Mouse (Mus musculus) layer of hippocampus, adult 2 months (tissue): Measurements from ENCODE around the gene Elovl2. TPM values are rescaled to one million over a fixed set of nuclear protein-coding genes. Genes with fewer than 3 reads are reported as not detected.

Experiments
- DNase-seq, 2 experiments: peaks; one replicate each; pipeline ENCODE4 v3.0.0; 2022; ENCODE audit warnings: low spot score in 2 of 2
- H3K27ac ChIP-seq: fragments of 200-600 bp; 2 replicates; pipeline ENCODE4 v1.8.1; 2022
- H3K4me3 ChIP-seq: fragments of 200-600 bp; 2 replicates; pipeline ENCODE4 v1.8.1; 2022; ENCODE audit warnings: mild to moderate bottlenecking
- CTCF ChIP-seq: fragments of 200-600 bp; conservative IDR thresholded peaks from 2 replicates; pipeline ENCODE4 v1.8.1; 2022; ENCODE audit warnings: antibody characterized with exemption, mild to moderate bottlenecking, moderate library complexity
- total RNA-seq, 2 experiments: library from RNA; stranded (reverse); gene quantifications; 2 replicates each; pipeline ENCODE4 v1.2.3; 2021

The Elovl2 gene
- total RNA-seq, 2 experiments from 2014 or later = 16.2 to 16.9 TPM

DNA sequence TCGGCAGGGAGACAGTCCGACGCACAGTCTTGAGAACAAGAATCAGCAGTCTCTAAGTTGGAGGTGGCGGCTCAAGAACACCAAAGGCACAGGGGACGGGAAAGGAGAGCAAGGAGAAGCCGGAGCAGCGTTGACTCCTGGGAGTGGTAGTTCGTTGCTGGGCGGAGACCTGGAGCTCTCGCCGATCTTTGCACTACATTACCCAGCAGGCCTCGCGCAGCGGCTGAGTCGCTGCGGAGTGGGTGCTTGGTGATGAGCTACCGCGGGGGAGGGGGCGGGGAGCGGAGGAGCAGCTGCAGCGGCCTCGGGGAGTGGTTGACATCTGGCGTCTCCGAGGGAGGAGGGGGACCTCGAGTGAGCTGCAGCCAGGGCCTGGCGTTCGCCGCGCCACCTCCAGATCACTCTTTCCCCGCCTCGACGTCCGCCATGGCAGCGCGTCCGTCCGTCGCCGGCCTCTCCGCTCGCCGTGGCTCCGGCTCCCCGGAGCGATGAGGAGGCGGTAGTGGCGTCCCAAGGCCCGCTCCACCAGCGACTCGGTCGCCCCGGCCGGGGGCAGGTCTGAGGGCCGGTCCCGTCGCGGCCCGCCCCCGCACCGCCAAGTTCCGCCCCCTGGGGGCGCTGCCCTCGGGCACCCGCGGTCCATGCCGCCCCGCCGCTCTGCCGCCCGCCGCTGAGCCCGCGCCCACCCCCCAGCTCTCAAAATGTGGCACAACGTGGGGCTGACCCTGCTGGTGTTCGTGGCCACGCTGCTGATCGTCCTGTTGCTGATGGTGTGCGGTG is 29.5 kb upstream of the Elovl2 start, which contains the start of gene Smim13:
Smim13 (plus strand) TSS at position 307 of the 780 bp plus-strand sequence.
- Histone ChIP-seq H3K27ac (peak within 1 kb of the TSS; percentile 99), H3K4me3 (peak within 1 kb of the TSS; percentile 69)
- peak; percentile 91 to 96 for DNase-seq
- TF ChIP-seq CTCF = peak; percentile 70

DNA sequence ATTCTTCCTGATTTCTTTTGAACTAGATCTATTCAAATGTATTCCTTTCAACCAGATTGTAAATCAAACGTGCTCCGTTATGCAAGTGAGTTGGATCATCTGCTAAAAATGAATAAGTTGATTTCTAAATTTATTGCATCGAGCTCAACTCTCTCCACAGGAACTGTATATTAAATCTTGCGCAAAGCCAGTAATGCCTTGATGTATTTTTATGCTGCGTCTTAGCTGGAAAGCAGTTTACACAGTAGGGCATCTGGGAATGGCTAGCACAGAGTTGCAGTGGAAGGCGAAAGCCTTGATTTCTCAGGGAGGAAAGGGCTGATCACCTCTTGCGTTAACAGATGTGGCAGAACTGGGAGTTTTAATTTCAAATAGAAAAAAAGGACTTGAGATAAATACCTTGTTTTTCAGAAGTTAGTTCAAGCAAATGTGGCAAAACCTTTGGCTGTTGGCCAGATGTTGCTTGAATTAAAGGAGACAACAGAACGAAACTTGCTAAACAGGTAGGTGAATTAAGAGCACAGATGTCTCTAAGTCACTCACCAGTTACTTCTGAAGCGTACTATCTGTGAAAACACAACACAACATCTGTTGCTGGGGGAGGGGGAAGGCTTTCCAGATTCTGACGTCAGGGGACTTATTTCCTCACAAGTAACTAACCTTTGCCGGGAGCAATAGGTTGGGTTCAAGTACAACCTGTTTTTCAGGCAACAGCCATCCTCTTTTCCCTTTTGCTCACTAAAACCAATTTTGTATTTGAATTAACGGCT is 28.7 kb upstream of the Elovl2 start:
- peak; percentile 15 to 32 for DNase-seq
- peak overlapping the region; percentile 69 for H3K4me3 ChIP-seq
- H3K27ac ChIP-seq = peak overlapping the region; percentile 99
- TF ChIP-seq CTCF = no peak

DNA sequence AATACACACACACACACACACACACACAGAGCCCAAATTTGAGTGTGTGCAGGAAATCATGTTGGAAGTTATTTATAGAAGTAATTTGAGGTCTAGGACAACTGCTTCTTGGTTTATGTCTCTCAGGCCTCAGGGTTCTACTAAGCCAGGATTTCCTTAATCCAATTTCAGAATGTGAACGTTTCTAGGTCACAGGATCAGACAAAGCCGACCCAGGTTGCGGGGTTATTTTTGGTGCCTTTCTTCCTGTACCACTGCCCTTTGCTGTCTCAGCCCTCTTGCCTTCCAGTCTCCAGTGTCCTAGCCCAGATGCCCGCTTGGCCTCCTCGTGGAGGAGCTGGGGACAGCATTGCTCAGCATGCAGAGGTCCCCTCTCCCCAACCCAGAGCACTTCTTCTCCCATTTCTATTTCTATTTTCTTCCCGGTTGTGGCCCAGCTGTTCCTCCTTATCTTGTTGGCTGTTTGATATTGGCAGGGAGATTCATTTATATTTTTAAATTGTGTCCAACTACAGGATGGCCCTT is 24.2 kb upstream of the Elovl2 start:
- no peak overlapping the region for H3K27ac ChIP-seq
- no peak; the same call in 1 of the 2 replicates for TF ChIP-seq CTCF
- no peak overlapping the region for H3K4me3 ChIP-seq
- no peak for DNase-seq

DNA sequence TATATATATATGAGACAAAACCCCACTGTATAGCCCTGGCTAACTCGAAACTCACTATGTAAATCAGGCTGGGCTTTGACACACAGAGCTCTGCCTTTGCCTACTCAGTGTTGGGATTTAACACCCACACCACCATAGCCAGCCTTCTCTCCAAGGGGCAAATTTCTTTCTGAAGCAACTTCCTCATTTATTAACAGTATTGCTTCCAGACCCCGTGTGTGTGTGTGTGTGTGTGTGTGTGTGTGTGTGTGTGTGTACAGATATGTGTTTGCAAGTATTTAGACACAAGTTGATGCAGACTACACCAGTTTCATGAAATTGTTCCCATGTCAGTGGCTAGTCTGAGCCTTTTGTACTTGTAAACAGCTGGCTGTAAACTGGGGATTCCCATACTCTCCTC is 21.4 kb upstream of the Elovl2 start:
- Histone ChIP-seq H3K4me3 (no peak overlapping the region), H3K27ac (no peak overlapping the region)
- no peak for TF ChIP-seq CTCF
- DNase-seq = no peak

DNA sequence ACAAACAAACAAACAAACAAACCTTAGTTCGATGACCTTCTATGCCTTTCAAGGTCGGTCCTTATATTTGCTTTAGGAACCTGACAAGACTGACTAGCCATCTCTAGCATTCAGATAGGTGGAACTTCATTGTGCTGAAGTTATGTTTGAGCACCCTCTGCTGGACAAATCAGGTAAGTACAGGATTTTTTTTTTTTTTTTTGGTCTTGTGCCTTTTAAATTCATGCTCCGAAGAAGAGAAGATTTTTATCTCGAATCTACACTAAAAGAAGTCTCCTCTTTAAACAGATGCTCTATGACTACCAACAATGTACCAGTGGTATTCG is 18.6 kb upstream of the Elovl2 start:
- peak; percentile 21 to 37 for DNase-seq
- TF ChIP-seq CTCF = peak; percentile 91
- H3K27ac ChIP-seq = no peak overlapping the region
- no peak overlapping the region; the same call in 1 of the 2 replicates for H3K4me3 ChIP-seq

DNA sequence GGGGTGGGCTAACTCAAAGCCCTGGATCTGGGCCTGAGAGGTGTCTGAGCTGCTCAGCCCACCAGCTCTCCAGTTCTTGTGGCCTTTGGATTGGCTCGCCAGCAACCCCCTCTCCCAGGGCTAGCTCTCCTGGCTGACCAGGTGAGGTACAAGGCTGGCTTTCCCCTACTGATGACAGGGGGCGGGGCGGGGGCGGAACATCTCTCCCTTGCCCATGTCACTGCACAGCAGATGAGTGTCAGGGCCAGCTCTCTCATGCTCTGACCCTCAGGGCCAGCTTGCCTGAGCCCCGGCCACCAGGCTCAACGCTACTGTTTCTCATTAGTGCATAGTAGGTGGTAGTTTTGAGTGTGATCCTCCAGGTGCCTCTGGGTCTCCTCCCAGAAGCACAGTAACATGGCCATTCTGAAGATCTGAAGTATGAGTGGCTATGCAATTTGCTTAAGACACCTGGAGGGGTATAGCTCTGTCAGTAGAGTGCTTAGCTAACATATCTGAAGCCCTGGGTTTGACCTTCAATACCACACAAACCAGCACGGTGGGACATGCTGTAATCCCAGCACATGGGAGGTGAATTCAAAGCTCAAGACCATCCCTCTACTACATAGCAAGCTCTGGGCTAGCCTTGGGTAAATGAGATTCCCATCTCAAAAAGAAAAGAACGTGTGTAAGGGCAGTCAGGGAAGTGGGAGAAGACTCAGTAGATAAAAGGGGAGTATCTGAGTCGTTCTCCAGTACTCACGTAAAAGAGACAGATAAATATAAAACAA is 18.0 kb upstream of the Elovl2 start:
- H3K27ac ChIP-seq = no peak overlapping the region
- H3K4me3 ChIP-seq = no peak overlapping the region
- TF ChIP-seq CTCF = no peak
- DNase-seq = no peak

DNA sequence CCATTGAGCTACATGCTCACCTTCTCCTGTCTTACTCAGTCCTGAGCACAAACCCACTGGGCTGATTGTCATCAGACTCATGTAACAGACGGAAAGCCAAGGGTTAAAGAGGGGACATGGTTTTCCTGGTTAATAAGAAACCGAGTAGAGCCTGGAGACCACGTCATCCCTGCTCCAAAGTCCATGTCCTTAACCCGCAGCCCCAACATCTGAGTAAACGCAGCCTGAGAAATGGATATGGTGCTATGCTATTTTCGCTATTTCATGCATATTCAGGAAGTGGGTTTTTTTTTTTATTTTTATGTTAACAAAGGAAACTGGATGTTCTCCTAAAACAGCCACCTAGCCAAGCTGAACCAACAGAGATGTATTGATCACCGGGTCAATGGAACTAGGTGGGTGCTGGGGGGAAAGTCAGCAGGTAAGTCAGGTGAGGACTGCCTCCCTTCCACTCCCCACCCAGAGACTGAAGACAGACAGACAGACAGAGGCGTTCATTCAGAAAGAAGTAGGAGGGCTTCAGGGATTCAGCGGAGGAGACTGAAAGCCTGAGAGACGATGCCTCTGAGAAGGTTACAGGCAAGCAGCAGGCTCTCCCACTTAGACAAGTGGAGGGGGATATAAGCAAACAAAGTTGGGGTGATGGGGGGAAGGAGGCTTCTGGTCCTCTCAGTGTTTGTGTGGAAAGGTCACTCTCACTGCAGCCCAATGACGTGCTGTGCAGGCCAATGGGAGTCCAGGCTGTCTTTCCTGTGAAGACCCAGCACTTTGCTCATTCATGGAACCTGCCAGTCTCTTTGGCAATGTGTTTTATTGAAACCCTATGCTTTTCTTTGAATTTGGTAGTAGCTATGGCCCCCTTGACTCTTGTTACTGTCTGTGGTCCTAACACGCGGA is 15.9 kb upstream of the Elovl2 start:
- Histone ChIP-seq H3K4me3 (no peak overlapping the region), H3K27ac (no peak overlapping the region)
- no peak for DNase-seq
- TF ChIP-seq CTCF = no peak

DNA sequence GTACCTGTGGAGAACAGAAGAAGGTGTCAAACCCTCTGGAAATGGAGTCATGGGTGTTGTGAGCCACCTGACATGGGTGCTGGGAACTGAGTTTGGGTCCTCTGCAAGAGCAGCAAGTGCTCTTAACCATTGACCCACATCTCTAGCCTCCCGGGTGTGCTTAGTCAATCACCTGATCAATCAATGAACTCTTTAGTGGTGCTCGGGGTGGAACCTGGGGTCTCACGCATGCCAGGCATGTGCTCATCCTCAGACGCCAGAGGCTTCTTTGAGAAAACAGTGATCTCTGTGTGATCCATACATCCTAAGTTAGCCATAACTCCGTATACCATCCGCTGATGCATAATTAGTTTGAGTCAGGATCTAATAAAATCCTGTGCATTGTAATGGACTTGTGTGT is 15.0 kb upstream of the Elovl2 start:
- H3K27ac ChIP-seq = no peak overlapping the region
- no peak for TF ChIP-seq CTCF
- DNase-seq = no peak
- H3K4me3 ChIP-seq = no peak overlapping the region

DNA sequence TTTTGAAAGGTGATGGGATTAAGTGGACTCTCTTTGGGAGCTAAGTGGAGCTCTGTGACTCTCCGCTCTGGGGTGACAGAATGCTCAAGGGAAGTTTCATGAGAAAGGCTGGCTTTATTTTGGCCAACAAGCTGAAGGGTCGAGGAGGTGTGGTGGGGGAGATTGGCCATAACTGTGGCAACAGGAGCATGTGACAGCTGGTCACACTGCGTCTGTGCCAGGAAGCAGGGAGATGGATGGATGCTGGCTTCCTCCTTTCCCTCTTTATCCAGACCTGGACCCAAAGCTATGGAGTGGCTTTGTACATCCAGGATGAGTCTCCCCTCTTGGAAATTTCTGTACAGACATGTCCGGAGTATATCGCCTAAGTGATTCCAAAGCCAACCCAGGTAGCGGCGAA is 13.0 kb upstream of the Elovl2 start:
- H3K4me3 ChIP-seq = no peak overlapping the region
- TF ChIP-seq CTCF = no peak
- DNase-seq = no peak
- H3K27ac ChIP-seq = no peak overlapping the region

DNA sequence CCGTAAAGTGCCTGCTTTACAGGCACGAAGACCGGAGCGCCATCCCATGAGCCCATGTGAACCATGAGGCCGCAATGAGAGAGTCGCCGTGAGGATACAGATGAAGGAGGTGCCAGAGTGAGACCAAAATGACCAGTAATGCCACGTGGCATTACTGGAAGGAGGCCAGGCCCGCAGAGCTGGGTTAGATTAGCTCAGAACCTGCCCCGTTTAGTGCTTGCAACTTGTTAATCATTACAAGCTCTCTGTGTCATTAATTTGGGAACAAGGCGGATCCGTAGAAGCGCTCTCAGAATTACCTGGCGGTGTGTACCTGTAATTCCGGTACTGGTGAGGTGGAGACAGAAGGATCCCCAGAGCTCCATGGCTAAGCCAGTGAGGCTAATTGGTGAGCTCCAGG is 12.0 kb upstream of the Elovl2 start:
- no peak for TF ChIP-seq CTCF
- H3K27ac ChIP-seq = no peak overlapping the region
- no peak overlapping the region for H3K4me3 ChIP-seq
- no peak for DNase-seq

DNA sequence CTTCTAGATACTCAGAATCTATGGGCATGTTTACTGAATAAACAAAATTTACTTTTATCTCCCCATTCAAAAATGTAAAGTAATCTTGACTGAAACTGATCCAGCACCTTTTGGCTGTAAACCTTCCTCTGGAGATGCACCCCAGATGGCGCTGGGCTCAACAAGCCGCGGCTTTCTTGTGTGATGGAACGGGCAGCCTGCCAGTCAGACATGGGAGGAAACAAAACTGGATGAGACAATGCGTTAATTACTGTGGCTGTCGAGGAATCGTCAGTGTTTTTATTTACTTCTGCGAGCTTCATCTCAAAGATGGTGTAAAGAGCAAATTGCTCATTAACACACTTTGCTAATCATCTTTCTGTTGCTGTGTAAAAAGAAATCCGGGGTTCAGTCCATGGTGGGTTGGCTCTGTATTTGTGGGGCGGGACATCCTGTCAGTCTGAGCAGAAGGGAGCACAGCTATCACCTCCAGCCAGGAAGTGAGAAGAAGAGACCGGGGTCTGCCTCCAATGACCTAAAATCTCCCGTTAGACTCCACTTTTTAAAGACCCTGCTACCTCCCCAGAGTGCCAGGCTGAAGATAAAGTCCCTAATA is 11.3 kb upstream of the Elovl2 start:
- Histone ChIP-seq H3K27ac (no peak overlapping the region), H3K4me3 (no peak overlapping the region; the same call in 1 of the 2 replicates)
- peak; percentile 34 to 49 for DNase-seq
- no peak for TF ChIP-seq CTCF
